Mouse (Mus musculus): Measurements from ENCODE around the gene Yaf2.
A peak's percentile ranks its signal among the peaks of the same experiment; 100 is the strongest.
"Not testable (repeated sequence)": the region's sequence is repeated elsewhere in the genome, so short reads cannot be mapped to it uniquely, and the experiment has no call there.

Gene Yaf2

DNA sequence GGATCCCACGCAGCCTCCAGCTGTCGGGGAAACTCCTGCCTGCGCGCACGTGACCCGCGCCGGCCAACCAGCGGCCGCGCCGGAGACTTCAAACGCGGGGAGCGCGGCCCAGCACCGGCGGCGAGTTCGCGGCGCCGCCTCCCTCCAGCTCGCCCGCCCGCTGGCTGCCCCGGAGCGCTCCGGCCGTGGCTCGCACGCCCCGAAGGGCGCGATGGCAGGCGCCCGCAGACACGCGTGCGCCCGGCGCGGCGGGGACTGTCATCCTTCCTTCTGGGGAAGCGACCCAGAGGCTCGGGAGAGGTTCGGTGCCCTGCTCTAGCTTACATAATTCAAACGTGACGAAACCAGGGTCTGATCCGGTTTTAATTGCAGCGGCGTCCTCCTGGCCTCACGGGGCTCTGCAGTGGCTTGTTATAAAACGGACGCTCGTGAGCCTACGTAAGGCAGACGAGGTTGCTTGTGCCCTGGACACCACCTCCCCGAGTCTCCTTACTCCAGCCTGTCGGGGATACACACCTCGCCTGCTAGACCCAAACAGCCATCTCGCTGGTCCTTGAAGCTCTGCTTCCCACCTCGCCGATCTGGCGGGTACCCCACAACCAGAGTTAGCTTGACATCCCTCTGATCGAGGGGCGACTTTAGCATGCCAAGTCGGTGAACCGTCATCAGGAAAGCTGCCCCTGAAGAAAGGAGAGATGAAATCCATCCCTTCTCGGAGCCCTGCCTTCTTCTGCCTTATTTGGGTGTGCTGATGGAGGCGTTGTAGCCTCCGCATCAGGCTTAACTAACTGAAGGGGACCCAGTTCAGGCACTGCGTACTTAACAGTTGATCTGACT is at the start of gene Yaf2:
Yaf2 (minus strand) TSS at position 11 of the 837 bp plus-strand sequence.
- peak; percentile 88 for DNase-seq (ENCODE audit: low spot score)

DNA sequence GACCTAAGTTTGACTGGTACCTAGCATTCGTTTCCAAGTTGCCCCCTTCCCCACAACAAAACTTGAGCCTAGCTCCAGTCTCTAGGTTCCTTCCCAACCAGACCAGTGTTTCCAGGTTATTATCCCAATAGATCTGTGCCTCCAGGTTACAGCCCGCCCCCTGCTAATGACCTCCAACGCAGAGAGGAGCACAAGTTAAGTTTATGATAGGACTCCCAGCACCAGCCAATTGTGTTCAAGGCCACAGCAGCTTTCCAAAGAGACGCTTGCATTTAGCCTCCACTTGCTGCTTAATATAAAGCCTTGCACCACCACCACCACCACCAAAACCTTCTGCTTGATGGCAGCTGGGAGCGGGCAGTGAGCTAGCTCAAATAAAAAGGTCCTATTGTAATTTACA is 44.6 kb upstream of the Yaf2 start:
- DNase-seq (ENCODE audit: low spot score) = no peak

DNA sequence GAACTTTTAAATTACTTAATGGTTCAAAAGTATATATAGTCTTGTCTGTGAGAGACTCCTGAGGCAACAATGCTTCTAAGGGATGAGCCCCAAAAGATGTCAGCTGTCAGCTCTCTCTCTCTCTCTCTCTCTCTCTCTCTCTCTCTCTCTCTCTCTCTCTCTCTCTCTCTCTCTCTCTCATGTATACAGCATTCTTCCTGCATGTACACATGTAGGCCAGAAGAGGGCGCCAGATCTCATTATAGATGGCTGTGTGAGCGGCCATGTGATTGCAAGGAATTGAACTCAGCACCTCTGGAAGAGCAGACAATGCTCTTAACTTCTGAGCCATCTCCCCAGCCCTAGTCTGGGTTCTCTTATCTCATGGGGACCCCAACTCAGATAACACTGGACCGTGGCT is 42.4 kb upstream of the Yaf2 start:
- peak; percentile 25 for DNase-seq (ENCODE audit: low spot score)

DNA sequence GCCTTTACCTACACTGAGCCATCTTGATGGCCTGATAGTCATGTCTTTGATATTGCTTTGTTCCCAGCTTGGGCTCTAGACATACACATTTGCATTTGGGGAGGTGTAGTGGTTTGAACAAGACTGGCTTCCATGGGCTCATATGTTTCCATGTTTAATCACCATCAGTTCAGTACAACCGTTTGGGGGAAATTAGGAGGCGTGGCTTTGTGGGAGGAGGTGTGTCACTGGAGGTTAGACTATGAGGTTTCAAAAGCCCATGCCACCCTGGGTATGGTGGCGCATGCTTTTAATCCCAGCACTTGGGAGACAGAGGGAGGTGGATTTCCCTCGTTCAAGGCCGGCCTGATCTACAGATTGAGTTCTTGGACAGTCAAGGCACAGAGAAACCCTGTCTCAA is 39.0 kb upstream of the Yaf2 start:
- DNase-seq (ENCODE audit: low spot score) = no peak

DNA sequence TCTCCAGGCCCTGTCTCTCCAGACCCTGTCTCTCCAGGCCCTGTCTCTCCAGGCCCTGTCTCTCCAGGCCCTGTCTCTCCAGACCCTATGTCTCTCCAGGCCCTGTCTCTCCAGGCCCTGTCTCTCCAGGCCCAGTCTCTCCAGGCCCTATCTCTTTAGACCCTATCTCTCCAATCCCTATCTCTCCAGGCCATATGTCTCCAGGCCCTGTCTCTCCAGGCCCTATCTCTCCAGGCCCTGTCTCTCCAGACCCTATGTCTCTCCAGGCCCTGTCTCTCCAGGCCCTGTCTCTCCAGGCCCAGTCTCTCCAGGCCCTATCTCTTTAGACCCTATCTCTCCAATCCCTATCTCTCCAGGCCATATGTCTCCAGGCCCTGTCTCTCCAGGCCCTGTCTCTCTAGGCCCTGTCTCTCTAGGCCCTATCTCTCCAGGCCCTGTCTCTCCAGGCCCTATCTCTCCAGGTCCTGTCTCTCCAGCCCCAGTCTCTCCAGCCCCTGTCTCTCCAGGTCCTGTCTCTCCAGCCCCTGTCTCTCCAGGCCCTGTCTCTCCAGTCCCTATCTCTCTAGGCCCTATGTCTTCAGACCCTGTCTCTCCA is 35.9 kb upstream of the Yaf2 start:
- not testable (repeated sequence) for DNase-seq (ENCODE audit: low spot score)

DNA sequence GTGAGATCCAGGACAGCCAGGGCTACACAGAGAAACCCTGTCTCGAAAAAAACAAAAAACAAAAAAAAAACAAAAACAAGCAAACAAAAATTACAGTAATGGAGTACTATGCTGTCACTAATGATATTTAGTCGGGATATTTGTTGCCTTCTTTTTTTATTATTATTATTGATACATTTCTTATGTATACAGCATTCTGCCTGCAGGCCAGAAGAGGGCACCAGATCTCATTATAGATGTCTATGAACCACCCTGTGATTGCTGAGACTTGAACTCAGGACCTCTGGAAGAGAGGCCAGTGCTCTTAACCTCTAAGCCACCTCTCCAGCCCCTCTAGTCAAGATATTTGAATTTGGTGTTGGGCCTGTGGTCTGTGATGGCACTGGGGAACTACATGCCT is 35.1 kb upstream of the Yaf2 start:
- no peak for DNase-seq (ENCODE audit: low spot score)

DNA sequence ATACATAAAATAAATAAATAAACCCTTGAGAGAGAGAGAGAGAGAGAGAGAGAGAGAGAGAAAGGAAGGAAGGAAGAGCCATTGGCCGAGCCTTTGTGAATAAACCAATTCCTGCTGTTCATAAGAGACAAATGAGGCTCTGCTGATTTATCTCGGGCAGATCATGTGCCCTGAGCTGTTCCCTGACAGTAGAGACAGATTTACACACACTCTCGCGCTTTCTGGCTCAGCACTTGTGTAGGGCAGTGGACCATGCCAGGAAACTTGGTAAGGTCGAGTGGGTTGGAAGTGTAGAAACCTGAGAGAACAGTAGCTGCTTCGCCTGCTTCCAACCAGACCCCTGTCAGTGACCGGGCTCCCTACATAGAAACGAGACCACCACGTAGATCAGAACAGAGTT is 31.8 kb upstream of the Yaf2 start:
- no peak for DNase-seq (ENCODE audit: low spot score)

DNA sequence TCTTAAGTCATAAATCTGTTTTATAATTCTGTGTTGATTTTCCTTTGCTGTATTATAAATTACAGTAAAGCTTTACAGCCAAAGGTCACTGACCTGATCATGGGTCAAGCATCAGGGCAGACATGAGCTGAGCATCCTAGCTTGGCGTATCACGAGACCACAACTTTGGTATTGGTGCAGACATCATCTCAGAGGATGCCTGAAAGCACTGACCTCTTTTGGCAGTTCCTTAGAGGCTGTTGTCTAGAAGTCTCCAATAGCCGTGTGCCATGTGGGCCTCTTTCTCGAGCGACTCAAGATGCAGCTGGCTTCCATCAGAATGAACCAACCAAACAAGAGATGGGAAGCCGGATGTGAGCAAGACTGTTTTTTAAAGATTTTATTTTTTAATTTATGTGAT is 28.8 kb upstream of the Yaf2 start:
- no peak for DNase-seq (ENCODE audit: low spot score)

DNA sequence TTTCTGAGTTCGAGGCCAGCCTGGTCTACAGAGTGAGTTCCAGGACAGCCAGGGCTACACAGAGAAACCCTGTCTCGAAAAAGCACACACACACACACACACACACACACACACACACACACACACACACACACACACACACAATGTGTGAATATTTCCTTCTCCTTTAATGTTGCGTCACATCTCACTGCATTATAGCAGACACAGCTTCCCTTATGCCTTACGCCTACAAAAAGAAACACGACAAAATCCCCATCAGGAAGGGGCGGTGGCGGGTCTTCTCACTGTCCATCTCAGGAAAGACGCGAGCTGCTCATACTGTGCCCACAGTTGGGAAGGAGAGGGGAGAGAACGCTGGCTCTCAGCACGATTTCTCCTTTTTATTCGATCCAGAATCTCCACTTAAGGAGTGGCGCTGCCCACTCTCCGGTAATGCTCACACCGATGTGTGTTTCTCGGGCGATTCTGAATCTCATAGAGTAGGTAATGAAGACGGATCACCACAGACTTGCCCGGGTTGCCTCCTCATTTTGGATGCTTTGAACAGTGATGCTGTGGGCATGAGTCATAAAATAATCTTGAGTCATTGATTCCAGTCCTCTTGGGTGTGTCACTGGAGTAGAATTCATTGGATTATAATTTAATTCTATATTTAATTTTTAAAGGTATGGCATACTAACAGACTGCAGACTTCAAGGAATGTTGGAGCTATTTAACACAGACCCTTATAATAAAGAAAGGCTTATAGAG is 21.8 kb upstream of the Yaf2 start:
- no peak for DNase-seq (ENCODE audit: low spot score)

DNA sequence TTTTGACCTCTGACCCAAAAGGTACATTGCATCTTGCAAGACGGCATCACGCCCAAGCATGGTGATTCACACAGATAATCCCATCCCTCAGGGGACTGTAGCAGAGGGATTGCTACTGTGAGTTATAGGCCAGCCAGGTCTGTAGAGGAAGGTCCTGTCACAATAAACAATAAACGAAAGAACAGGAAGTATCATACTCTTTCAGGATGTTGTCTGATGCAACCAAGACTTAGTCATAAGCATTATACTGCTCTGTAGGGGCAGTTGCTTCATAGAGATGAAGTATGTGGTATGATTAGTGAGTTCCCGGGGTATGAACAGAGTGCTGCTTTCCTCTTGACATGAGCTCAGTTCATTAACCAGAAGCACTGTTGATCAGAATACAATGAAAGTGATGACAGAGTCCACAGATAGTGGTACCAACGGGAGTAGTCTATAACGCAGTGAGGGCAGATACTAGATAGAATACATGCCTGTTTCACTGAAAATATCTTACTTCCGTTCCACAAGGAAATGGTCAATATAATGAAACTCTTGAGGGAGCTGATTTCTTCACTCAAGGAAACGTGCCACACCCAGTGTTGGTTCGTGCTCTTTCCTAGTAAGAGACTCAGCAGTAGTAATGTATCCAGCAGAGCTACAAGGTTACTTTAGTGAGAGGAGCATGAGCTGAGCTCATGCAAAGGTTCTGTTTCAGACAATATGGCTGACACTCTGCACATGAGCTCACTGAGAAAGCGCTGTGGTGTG is 4.1 kb upstream of the Yaf2 start:
- no peak for DNase-seq (ENCODE audit: low spot score)

DNA sequence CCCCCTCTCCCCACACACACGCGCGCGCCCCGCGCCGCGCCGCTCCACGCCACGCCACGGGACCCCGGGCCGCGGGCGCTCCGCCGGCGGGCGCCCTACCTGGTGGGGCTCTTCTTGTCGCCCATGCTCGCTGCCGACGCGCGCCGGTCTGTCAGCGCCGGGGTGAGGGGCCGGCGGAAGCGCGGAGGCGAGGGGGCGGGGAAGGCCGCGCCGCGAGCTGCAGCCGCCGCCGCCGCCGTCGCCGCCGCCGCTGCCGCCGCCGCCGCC is 144 bp downstream of the Yaf2 start:
- DNase-seq (ENCODE audit: low spot score) = no peak

DNA sequence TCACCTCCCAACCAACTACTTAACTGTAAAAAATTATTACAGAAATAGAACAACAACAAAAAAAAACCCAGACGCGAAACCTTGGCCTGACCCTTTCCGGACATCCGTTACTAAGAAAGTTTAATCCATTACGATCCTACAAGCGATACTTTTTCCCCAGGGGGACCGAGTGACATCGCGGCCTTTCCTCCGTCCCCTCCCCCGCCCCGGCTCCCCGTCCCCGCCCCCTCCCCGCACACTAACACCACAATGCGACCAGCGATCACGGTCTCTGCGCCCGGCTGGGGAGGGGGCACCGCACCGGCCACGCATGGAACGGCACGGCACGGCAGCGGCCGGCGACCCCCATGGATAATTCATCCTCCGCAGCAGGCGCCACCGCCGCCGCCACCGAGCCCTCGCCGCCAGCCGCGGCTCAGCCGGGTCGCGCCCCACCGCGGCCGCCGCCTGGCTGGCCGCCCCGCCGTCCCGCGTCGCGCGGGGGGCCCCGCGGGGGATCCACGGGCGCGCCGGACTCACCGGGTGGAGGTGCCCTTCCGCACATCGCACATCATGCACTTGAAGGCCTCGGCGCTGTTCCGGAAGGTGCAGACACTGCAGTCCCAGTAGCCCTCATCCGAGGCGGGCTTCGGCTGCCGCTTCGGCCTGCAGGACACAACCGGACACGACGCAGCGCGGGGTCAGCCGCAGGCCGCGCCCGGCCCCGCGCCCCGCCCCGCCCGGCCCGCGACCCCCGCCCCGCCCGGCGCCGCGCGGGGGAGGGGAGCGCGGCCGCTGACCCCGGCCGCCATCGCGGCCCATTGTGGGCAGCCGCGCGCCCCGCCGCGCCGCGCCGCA is 696 bp downstream of the Yaf2 start:
- peak; percentile 45 for DNase-seq (ENCODE audit: low spot score)

DNA sequence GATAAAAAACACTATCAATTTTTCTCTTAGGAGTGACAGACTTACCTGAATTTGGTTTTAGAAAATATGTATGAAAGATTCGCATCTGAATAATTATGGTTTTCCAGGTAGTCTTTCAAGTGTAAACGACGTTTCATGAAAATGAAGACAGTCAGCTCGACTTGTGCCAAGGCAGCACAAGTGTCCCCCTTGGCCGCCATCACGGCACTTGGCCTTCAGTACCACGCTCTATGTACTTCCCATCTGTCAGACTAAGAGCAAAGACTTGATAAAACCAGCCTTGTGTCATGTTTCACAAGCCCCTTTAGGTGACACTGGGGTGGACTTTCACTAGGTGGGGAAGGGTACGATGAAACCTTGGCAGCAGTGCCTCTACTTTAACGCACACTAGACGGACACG is 5.5 kb downstream of the Yaf2 start:
- DNase-seq (ENCODE audit: low spot score) = no peak

DNA sequence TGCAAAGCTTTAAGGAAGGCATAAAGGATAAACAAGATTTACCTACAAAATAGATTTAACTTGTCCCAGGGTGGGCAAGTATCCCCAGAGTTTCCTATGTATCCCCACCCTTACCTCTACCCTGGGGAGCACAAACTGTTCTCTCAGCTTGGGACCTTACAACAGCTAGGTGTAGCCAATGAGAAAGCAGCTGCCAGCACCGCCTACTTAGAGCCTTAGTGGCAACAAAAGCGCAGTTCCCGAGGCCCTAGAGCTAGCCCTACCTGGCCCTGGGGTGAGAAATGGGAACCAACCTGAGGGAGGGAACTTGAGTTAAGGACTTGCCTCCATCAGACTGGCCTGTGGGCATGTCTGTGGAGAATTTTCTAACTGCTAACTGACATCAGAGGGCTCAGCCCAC is 9.5 kb downstream of the Yaf2 start:
- DNase-seq (ENCODE audit: low spot score) = no peak

DNA sequence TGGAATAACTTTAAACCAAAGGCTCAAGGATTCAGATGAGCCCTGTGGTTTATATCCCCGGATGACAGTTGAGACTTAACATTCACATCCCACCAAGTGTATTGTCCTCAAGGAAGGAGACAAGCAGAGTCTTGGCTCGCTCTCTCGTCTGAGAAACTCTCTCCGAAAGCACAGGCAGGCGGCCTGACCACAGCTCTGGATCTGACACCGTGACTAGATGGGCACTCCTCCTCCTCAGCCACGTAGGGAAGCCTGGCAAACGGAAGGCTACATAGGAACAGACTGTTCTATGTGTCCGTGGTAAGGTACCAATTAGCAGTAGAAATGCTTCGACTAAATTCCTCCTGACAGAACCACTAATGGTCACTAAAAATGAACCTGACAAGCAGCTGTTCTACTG is 10.1 kb downstream of the Yaf2 start:
- DNase-seq (ENCODE audit: low spot score) = no peak

DNA sequence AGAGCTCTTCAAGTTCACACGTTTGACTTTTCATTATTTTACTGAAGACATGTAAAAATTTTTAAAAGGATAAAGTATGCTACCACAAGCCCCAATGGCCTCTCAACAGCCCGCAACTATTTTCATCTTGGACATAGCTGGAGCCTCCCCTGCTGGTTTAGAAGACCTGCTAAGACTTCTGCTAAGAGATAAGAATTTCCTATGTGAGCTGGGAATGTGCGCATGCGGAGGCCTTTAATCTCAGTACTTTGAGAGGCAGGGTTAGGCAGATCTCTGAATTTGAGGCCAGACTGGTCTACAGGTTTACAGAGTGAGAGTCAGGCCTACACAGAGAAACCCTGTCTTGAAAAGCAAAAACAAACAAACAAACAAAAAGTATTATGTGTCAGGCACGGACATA is 11.4 kb downstream of the Yaf2 start:
- DNase-seq (ENCODE audit: low spot score) = no peak

DNA sequence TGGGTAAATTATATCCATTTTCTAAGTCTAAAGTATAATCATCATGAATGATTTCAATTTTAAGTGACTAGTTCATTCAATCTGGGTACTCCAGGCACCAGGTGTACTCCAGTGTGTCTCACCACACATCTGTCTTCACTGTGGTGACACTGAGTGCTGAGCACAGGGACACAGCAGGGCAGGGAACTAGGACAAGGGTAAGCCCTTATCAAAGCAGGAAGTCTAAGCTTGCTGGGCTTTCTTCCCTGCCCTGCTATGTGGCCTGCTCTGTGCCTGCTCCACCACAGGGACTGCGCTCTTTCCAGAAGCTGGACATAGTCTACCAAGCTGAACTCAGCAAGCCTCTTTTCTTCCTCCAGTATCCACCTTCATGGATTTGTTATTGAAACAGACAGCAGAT is 18.0 kb downstream of the Yaf2 start:
- no peak for DNase-seq (ENCODE audit: low spot score)

DNA sequence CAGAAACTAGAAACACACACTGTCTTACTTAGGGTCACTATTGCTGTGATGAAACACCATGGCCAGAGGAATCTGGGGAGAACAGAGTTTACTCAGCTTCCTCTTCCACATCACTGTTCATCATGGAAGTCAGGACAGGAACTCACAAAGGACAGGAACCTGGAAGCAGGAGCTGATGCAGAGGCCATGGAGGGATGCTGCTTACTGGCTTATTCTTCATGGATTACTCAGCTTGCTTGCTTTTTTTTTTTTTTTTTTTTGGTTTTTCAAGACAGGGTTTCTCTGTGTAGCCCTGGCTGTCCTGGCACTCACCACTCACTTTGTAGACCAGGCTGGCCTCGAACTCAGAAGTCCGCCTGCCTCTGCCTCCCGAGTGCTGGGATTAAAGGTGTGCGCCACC is 26.4 kb downstream of the Yaf2 start:
- not testable (repeated sequence) for DNase-seq (ENCODE audit: low spot score)

DNA sequence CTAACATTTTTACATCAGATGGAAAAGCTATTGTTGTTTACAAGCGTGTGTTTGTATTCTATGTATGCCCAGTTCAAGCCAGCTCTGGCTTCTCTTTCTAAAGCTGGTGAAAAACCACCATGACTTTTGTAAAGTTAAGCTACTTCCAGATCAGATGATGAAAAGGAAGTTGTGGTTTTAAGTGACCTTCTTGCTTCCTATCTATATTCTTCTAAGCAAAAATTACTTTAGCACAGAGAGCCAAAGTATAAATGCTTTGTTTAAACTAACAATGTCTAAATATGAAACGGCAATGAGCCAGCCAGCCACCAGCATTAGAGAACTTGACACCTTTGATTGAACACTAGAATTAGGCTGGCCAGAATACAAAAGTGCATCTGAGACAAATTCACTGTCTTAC is 38.5 kb downstream of the Yaf2 start:
- no peak for DNase-seq (ENCODE audit: low spot score)

DNA sequence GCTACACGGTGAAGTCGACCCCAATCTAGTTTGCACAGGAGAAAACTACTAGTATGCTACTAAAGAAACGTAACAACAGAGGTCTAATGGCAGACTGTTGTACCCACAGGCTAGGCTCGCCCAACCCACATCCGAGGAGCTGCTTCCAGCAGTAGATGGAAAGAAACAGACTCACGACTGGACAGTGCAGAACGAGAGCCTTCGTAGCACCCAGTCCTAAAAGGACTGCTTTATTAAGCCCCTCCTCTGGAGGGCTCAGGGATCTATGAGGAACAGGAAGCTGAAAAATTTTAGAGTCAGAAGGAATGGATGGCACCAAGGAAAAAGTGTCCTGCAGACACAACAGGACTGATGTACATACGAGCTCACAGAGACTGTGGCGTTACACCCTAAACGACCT is 42.3 kb downstream of the Yaf2 start:
- DNase-seq (ENCODE audit: low spot score) = no peak

DNA sequence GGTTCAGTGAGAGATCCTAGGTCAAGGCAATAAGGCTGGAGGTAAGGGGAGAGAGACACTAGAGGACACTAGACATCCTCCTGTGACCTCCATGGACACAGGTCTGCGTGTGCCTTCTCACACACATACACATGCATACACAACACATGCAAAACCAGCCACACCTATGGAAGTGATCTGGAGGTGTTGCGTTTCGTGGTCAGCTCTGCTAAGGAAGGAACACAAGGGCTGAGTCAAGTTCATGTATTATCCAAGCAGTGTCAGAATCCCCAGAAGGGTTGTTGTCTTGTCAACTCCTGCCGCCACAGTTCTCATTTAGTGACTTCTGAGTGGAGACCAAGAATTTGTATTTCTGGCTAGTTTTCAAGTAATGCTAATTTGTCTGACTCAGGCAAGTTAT is 48.4 kb downstream of the Yaf2 start:
- DNase-seq (ENCODE audit: low spot score) = no peak

DNA sequence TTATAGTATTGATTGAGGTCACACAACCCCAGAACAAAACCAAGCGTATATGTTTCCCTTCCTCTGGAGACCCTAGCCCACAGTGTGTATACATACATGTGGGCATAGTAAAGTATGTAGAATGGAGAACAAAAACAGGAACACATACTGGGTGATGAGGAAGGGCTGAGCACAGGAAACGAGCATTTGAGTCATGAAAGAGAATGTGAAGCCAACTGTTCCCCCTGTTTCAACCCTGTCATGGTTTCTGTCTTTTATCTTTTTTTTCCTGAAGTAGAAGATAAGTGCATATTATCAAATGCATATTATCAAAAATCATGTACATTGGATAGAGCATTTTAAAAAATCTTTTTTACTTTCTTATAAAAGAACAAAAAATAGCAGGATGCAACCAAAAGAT is 49.1 kb downstream of the Yaf2 start:
- no peak for DNase-seq (ENCODE audit: low spot score)

Data from T-cell, adult 2 months (primary cell).